Mouse (Mus musculus) CH12F3 (cell line): ENCODE data around the gene Wdr93.
"Not testable (repeated sequence)": the region's sequence is repeated elsewhere in the genome, so short reads cannot be mapped to it uniquely, and the experiment has no call there.

ENCODE experiments used
- in situ Hi-C: fragments of 300-500 bp; cut with MboI; formaldehyde crosslinking; loops from 2 replicates; pipeline ENCODE4 v1.14.3; 2020; ENCODE audit warnings: low sequenced_read_pairs

Wdr93 gene

GRCm38 (mm10) chr7:79747659-79748058 lies 4.7 kb downstream of the Wdr93 start:
- in situ Hi-C loops: no loop called here

- in situ Hi-C loops: no loop called here
Observed at GRCm38 (mm10) chr7:79749511-79749910, 6.5 kb downstream of the Wdr93 start.

GRCm38 (mm10) chr7:79756334-79756733 lies 13.4 kb downstream of the Wdr93 start:
- in situ Hi-C loops: no loop called here

- in situ Hi-C loops: no loop called here
Observed at GRCm38 (mm10) chr7:79758176-79758575, 15.2 kb downstream of the Wdr93 start.

GRCm38 (mm10) chr7:79759766-79760165 lies 16.8 kb downstream of the Wdr93 start:
- in situ Hi-C loops: no loop called here

- in situ Hi-C loops: no loop called here
Observed at GRCm38 (mm10) chr7:79761124-79761876, 18.3 kb downstream of the Wdr93 start.

GRCm38 (mm10) chr7:79762106-79762505 lies 19.1 kb downstream of the Wdr93 start:
- in situ Hi-C loops: no loop called here

GRCm38 (mm10) chr7:79765991-79766390 lies 23.0 kb downstream of the Wdr93 start:
- in situ Hi-C loops: no loop called here

- in situ Hi-C loops: no loop called here
Observed at GRCm38 (mm10) chr7:79769664-79770063, 26.7 kb downstream of the Wdr93 start.

- in situ Hi-C loops: no loop called here
Observed at GRCm38 (mm10) chr7:79771561-79772512, 28.9 kb downstream of the Wdr93 start.

- in situ Hi-C loops: no loop called here
Observed at GRCm38 (mm10) chr7:79780647-79781626, 38.0 kb downstream of the Wdr93 start.

GRCm38 (mm10) chr7:79781826-79782515 lies 39.0 kb downstream of the Wdr93 start:
- in situ Hi-C loops: no loop called here

GRCm38 (mm10) chr7:79782516-79782855 lies 39.5 kb downstream of the Wdr93 start:
- in situ Hi-C loops: no loop called here

- in situ Hi-C loops: no loop called here
Observed at GRCm38 (mm10) chr7:79786295-79786694, 43.3 kb downstream of the Wdr93 start.

- in situ Hi-C loops: not testable (repeated sequence)
Observed at GRCm38 (mm10) chr7:79789812-79790211, 46.8 kb downstream of the Wdr93 start.

GRCm38 (mm10) chr7:79792635-79793421 lies 49.9 kb downstream of the Wdr93 start:
- in situ Hi-C loops: no loop called here

GRCm38 (mm10) chr7:79793688-79794087 lies 50.7 kb downstream of the Wdr93 start, which contains the start of gene Mesp1:
Gene Mesp1, minus strand, starts transcription at chr7:79793788.
- in situ Hi-C loops: no loop called here

- in situ Hi-C loops: loop anchor here (5.0 kb wide), 1 partner anchor 114 kb away; no protein-coding TSS in a partner anchor
Observed at GRCm38 (mm10) chr7:79798606-79799005, 55.6 kb downstream of the Wdr93 start.

GRCm38 (mm10) chr7:79799048-79799447 lies 56.1 kb downstream of the Wdr93 start:
- in situ Hi-C loops: loop anchor here (5.0 kb wide), 1 partner anchor 113 kb away; no protein-coding TSS in a partner anchor
